Mouse (Mus musculus): Measurements from ENCODE around the gene Lrrc8c. TPM values are rescaled to one million over a fixed set of nuclear protein-coding genes. Genes with fewer than 3 reads are reported as not detected.

The Lrrc8c gene
- polyA plus RNA-seq, 1 experiment from 2014 or later: 12.2 TPM

- DNase-seq (ENCODE audit: low spot score): no peak
- Histone ChIP-seq H3K9me3 (ENCODE audit: control insufficient read depth, low read length) (no peaks in the 10 kb centered on the region), H3K9ac (ENCODE audit: low read length) (no peak overlapping the region), H3K4me3 (ENCODE audit: low read depth, low read length) (no peak overlapping the region), H3K36me3 (ENCODE audit: control insufficient read depth, insufficient read depth, low read length) (no peaks in the 10 kb centered on the region), H3K27me3 (ENCODE audit: control insufficient read depth, insufficient read depth, low read length) (no peaks in the 10 kb centered on the region), H3K4me1 (ENCODE audit: control insufficient read depth, insufficient read depth, low read length) (no peaks in the 10 kb centered on the region), H3K4me2 (ENCODE audit: low read depth) (no peak overlapping the region), H3K27ac (ENCODE audit: low read depth, low read length) (no peak overlapping the region)
- ATAC-seq (ENCODE audit: insufficient read depth, low FRiP score, low TSS enrichment): no peak
- 93% methylated on average over 2 of the region's 2 CpGs for WGBS
Measured at GRCm38 (mm10) chr5:105569168-105569567, 50.0 kb downstream of the Lrrc8c start.

GRCm38 (mm10) chr5:105572160-105572692, 53.0 kb downstream of the Lrrc8c start:
- peaks cover 4% of the 10 kb centered on the region; the same call in 1 of the 2 replicates for H3K4me1 ChIP-seq (ENCODE audit: control insufficient read depth, insufficient read depth, low read length)
- ATAC-seq (ENCODE audit: insufficient read depth, low FRiP score, low TSS enrichment): no peak
- H3K4me2 ChIP-seq (ENCODE audit: low read depth): no peak overlapping the region
- H3K9ac ChIP-seq (ENCODE audit: low read length): no peak overlapping the region
- H3K4me3 ChIP-seq (ENCODE audit: low read depth, low read length): no peak overlapping the region
- DNase-seq (ENCODE audit: low spot score): no peak
- no peak overlapping the region for H3K27ac ChIP-seq (ENCODE audit: low read depth, low read length)
- H3K9me3 ChIP-seq (ENCODE audit: control insufficient read depth, low read length): no peaks in the 10 kb centered on the region
- H3K36me3 ChIP-seq (ENCODE audit: control insufficient read depth, insufficient read depth, low read length): no peaks in the 10 kb centered on the region
- no peaks in the 10 kb centered on the region for H3K27me3 ChIP-seq (ENCODE audit: control insufficient read depth, insufficient read depth, low read length)
- 72% methylated on average over 5 of the region's 5 CpGs for WGBS

- Histone ChIP-seq H3K9ac (ENCODE audit: low read length) (no peak overlapping the region), H3K4me3 (ENCODE audit: low read depth, low read length) (no peak overlapping the region), H3K4me1 (ENCODE audit: control insufficient read depth, insufficient read depth, low read length) (peaks cover 4% of the 10 kb centered on the region; the same call in 1 of the 2 replicates), H3K4me2 (ENCODE audit: low read depth) (no peak overlapping the region), H3K27me3 (ENCODE audit: control insufficient read depth, insufficient read depth, low read length) (no peaks in the 10 kb centered on the region), H3K36me3 (ENCODE audit: control insufficient read depth, insufficient read depth, low read length) (no peaks in the 10 kb centered on the region), H3K9me3 (ENCODE audit: control insufficient read depth, low read length) (no peaks in the 10 kb centered on the region), H3K27ac (ENCODE audit: low read depth, low read length) (no peak overlapping the region)
- 81% methylated on average over 7 of the region's 7 CpGs for WGBS
- ATAC-seq (ENCODE audit: insufficient read depth, low FRiP score, low TSS enrichment) (no peak), DNase-seq (ENCODE audit: low spot score) (no peak)
Measured at GRCm38 (mm10) chr5:105572876-105573275, 53.7 kb downstream of the Lrrc8c start.

GRCm38 (mm10) chr5:105574835-105575234, 55.6 kb downstream of the Lrrc8c start:
- Histone ChIP-seq H3K4me2 (ENCODE audit: low read depth) (no peak overlapping the region), H3K4me1 (ENCODE audit: control insufficient read depth, insufficient read depth, low read length) (peaks cover 4% of the 10 kb centered on the region; the same call in 1 of the 2 replicates), H3K27me3 (ENCODE audit: control insufficient read depth, insufficient read depth, low read length) (no peaks in the 10 kb centered on the region), H3K9ac (ENCODE audit: low read length) (no peak overlapping the region), H3K9me3 (ENCODE audit: control insufficient read depth, low read length) (no peaks in the 10 kb centered on the region), H3K27ac (ENCODE audit: low read depth, low read length) (no peak overlapping the region), H3K36me3 (ENCODE audit: control insufficient read depth, insufficient read depth, low read length) (no peaks in the 10 kb centered on the region), H3K4me3 (ENCODE audit: low read depth, low read length) (no peak overlapping the region)
- ATAC-seq (ENCODE audit: insufficient read depth, low FRiP score, low TSS enrichment) (no peak), DNase-seq (ENCODE audit: low spot score) (no peak)
- 89% methylated on average over 5 of the region's 5 CpGs for WGBS

GRCm38 (mm10) chr5:105575839-105576238, 56.7 kb downstream of the Lrrc8c start:
- no peak overlapping the region for H3K4me3 ChIP-seq (ENCODE audit: low read depth, low read length)
- DNase-seq (ENCODE audit: low spot score) (no peak), ATAC-seq (ENCODE audit: insufficient read depth, low FRiP score, low TSS enrichment) (no peak)
- H3K27me3 ChIP-seq (ENCODE audit: control insufficient read depth, insufficient read depth, low read length): no peaks in the 10 kb centered on the region
- no peak overlapping the region for H3K4me2 ChIP-seq (ENCODE audit: low read depth)
- H3K36me3 ChIP-seq (ENCODE audit: control insufficient read depth, insufficient read depth, low read length): no peaks in the 10 kb centered on the region
- peaks cover 4% of the 10 kb centered on the region; the same call in 1 of the 2 replicates for H3K4me1 ChIP-seq (ENCODE audit: control insufficient read depth, insufficient read depth, low read length)
- no peaks in the 10 kb centered on the region for H3K9me3 ChIP-seq (ENCODE audit: control insufficient read depth, low read length)
- no peak overlapping the region for H3K27ac ChIP-seq (ENCODE audit: low read depth, low read length)
- WGBS: 69% methylated on average over 6 of the region's 6 CpGs
- H3K9ac ChIP-seq (ENCODE audit: low read length): no peak overlapping the region

GRCm38 (mm10) chr5:105580909-105581308, 61.7 kb downstream of the Lrrc8c start:
- 84% methylated on average over 10 of the region's 10 CpGs for WGBS
- H3K27me3 ChIP-seq (ENCODE audit: control insufficient read depth, insufficient read depth, low read length): no peaks in the 10 kb centered on the region
- H3K4me2 ChIP-seq (ENCODE audit: low read depth): no peak overlapping the region
- DNase-seq (ENCODE audit: low spot score) (no peak), ATAC-seq (ENCODE audit: insufficient read depth, low FRiP score, low TSS enrichment) (no peak)
- peaks cover 5% of the 10 kb centered on the region; the same call in 1 of the 2 replicates for H3K4me1 ChIP-seq (ENCODE audit: control insufficient read depth, insufficient read depth, low read length)
- H3K9ac ChIP-seq (ENCODE audit: low read length): no peak overlapping the region
- H3K9me3 ChIP-seq (ENCODE audit: control insufficient read depth, low read length): no peaks in the 10 kb centered on the region
- H3K4me3 ChIP-seq (ENCODE audit: low read depth, low read length): no peak overlapping the region
- H3K27ac ChIP-seq (ENCODE audit: low read depth, low read length): no peak overlapping the region
- H3K36me3 ChIP-seq (ENCODE audit: control insufficient read depth, insufficient read depth, low read length): no peaks in the 10 kb centered on the region

- H3K4me2 ChIP-seq (ENCODE audit: low read depth): no peak overlapping the region
- H3K36me3 ChIP-seq (ENCODE audit: control insufficient read depth, insufficient read depth, low read length): no peaks in the 10 kb centered on the region
- no peaks in the 10 kb centered on the region for H3K27me3 ChIP-seq (ENCODE audit: control insufficient read depth, insufficient read depth, low read length)
- no peak for ATAC-seq (ENCODE audit: insufficient read depth, low FRiP score, low TSS enrichment)
- DNase-seq (ENCODE audit: low spot score): no peak
- H3K4me3 ChIP-seq (ENCODE audit: low read depth, low read length): no peak overlapping the region
- no peak overlapping the region for H3K27ac ChIP-seq (ENCODE audit: low read depth, low read length)
- H3K9me3 ChIP-seq (ENCODE audit: control insufficient read depth, low read length): no peaks in the 10 kb centered on the region
- peaks cover 4% of the 10 kb centered on the region; the same call in 1 of the 2 replicates for H3K4me1 ChIP-seq (ENCODE audit: control insufficient read depth, insufficient read depth, low read length)
- no peak overlapping the region for H3K9ac ChIP-seq (ENCODE audit: low read length)
- 76% methylated on average over 4 of the region's 4 CpGs for WGBS
Measured at GRCm38 (mm10) chr5:105585929-105586328, 66.7 kb downstream of the Lrrc8c start.

GRCm38 (mm10) chr5:105586655-105587054, 67.5 kb downstream of the Lrrc8c start:
- DNase-seq (ENCODE audit: low spot score) (no peak), ATAC-seq (ENCODE audit: insufficient read depth, low FRiP score, low TSS enrichment) (no peak)
- peaks cover 4% of the 10 kb centered on the region; the same call in 1 of the 2 replicates for H3K4me1 ChIP-seq (ENCODE audit: control insufficient read depth, insufficient read depth, low read length)
- no peak overlapping the region for H3K4me2 ChIP-seq (ENCODE audit: low read depth)
- no peaks in the 10 kb centered on the region for H3K36me3 ChIP-seq (ENCODE audit: control insufficient read depth, insufficient read depth, low read length)
- H3K27me3 ChIP-seq (ENCODE audit: control insufficient read depth, insufficient read depth, low read length): no peaks in the 10 kb centered on the region
- H3K9ac ChIP-seq (ENCODE audit: low read length): no peak overlapping the region
- WGBS: 86% methylated on average over 5 of the region's 5 CpGs
- no peaks in the 10 kb centered on the region for H3K9me3 ChIP-seq (ENCODE audit: control insufficient read depth, low read length)
- no peak overlapping the region for H3K4me3 ChIP-seq (ENCODE audit: low read depth, low read length)
- H3K27ac ChIP-seq (ENCODE audit: low read depth, low read length): no peak overlapping the region

GRCm38 (mm10) chr5:105587471-105587870, 68.3 kb downstream of the Lrrc8c start:
- no peak for DNase-seq (ENCODE audit: low spot score)
- Histone ChIP-seq H3K36me3 (ENCODE audit: control insufficient read depth, insufficient read depth, low read length) (no peaks in the 10 kb centered on the region), H3K27me3 (ENCODE audit: control insufficient read depth, insufficient read depth, low read length) (no peaks in the 10 kb centered on the region), H3K9me3 (ENCODE audit: control insufficient read depth, low read length) (no peaks in the 10 kb centered on the region), H3K4me1 (ENCODE audit: control insufficient read depth, insufficient read depth, low read length) (peaks cover 4% of the 10 kb centered on the region; the same call in 1 of the 2 replicates), H3K27ac (ENCODE audit: low read depth, low read length) (no peak overlapping the region), H3K4me3 (ENCODE audit: low read depth, low read length) (no peak overlapping the region), H3K9ac (ENCODE audit: low read length) (no peak overlapping the region), H3K4me2 (ENCODE audit: low read depth) (no peak overlapping the region)
- ATAC-seq (ENCODE audit: insufficient read depth, low FRiP score, low TSS enrichment): no peak
- 79% methylated on average over 6 of the region's 6 CpGs for WGBS
